Mouse (Mus musculus) liver, embryonic 11.5 days (tissue): ENCODE results near the gene Tenm3. TPM values are rescaled to one million over a fixed set of nuclear protein-coding genes. Genes with fewer than 3 reads are reported as not detected.

ENCODE experiments used
- ATAC-seq: fragments of 200-750 bp; cut with Nextera tagmentation; replicated peaks from 2 replicates; pipeline ENCODE4 v1.8.0; 2017; ENCODE audit warnings: moderate number of reproducible peaks, mild to moderate bottlenecking, moderate TSS enrichment, moderate library complexity; ENCODE audit not compliant: low FRiP score
- DNase-seq: peaks from one replicate; pipeline ENCODE4 v3.0.0-alpha.2; 2017; ENCODE audit warnings: low spot score
- H3K27ac ChIP-seq: fragments of 300-500 bp; sonication (generic); 2 replicates; pipeline ENCODE4 v1.5.1; 2014; ENCODE audit warnings: mild to moderate bottlenecking, low read depth, low read length, control low read depth
- H3K27me3 ChIP-seq: fragments of 300-500 bp; sonication (generic); replicated peaks from 2 replicates; pipeline ENCODE4 v1.6.1; 2014; ENCODE audit warnings: low read length, mixed read lengths; ENCODE audit not compliant: control insufficient read depth, insufficient read depth
- H3K36me3 ChIP-seq: fragments of 300-500 bp; sonication (generic); 2 replicates; pipeline ENCODE4 v1.6.1; 2014; ENCODE audit warnings: mild to moderate bottlenecking, low read length, moderate library complexity, mixed read lengths; ENCODE audit not compliant: control insufficient read depth, insufficient read depth
- H3K4me1 ChIP-seq: fragments of 300-500 bp; sonication (generic); replicated peaks from 2 replicates; pipeline ENCODE4 v1.6.1; 2014; ENCODE audit warnings: low read length, mixed read lengths; ENCODE audit not compliant: control insufficient read depth, insufficient read depth
- H3K4me2 ChIP-seq: fragments of 300-500 bp; sonication (generic); 2 replicates; pipeline ENCODE4 v1.6.1; 2014; ENCODE audit warnings: mild to moderate bottlenecking, control low read depth, moderate library complexity
- H3K4me3 ChIP-seq: fragments of 300-500 bp; sonication (generic); 2 replicates; pipeline ENCODE4 v1.5.1; 2014; ENCODE audit warnings: low read depth, low read length, control low read depth
- H3K9ac ChIP-seq: fragments of 300-500 bp; sonication (generic); 2 replicates; pipeline ENCODE4 v1.6.1; 2014; ENCODE audit warnings: low read depth, low read length, control low read depth
- H3K9me3 ChIP-seq: fragments of 300-500 bp; sonication (generic); 2 replicates; pipeline ENCODE4 v1.6.1; 2016; ENCODE audit warnings: low read length, inconsistent platforms, mixed read lengths; ENCODE audit not compliant: control insufficient read depth
- WGBS: fragments of 180-500 bp; shearing (Covaris S2); extraction: QIAGEN DNeasy Blood & Tissue Kit; methylation state at CpG from one replicate; pipeline ENCODE4 v1.1.7; 2014; 5-methylcytosine and 5-hydroxymethylcytosine counted together
- polyA plus RNA-seq: library from polyadenylated mRNA; unstranded; fragments of >200 nt; fragmentation: Nextera tagmentation; extraction: Ambion mirVana; gene quantifications from 2 replicates; pipeline ENCODE4 v1.2.1, GENCODE M21; 2014

Gene Tenm3
- polyA plus RNA-seq, 1 experiment from 2014 or later: 13.6 TPM

GRCm38 (mm10) chr8:48596332-48596731, 247.4 kb downstream of the Tenm3 start:
- no peaks in the 10 kb centered on the region; the same call in 1 of the 2 replicates for H3K4me1 ChIP-seq
- H3K9ac ChIP-seq: no peak overlapping the region
- DNase-seq (no peak), ATAC-seq (no peak)
- H3K27me3 ChIP-seq: no peaks in the 10 kb centered on the region
- no peaks in the 10 kb centered on the region for H3K36me3 ChIP-seq
- no peak overlapping the region for H3K4me3 ChIP-seq
- no peak overlapping the region for H3K4me2 ChIP-seq
- WGBS: 86% methylated on average over 14 of the region's 14 CpGs
- no peak overlapping the region for H3K27ac ChIP-seq
- no peaks in the 10 kb centered on the region for H3K9me3 ChIP-seq

- H3K9ac ChIP-seq: no peak overlapping the region
- no peaks in the 10 kb centered on the region for H3K27me3 ChIP-seq
- H3K4me3 ChIP-seq: no peak overlapping the region
- WGBS: 49% methylated on average over 5 of the region's 5 CpGs
- no peak overlapping the region for H3K27ac ChIP-seq
- H3K4me1 ChIP-seq: no peaks in the 10 kb centered on the region; the same call in 1 of the 2 replicates
- DNase-seq: no peak
- H3K36me3 ChIP-seq: no peaks in the 10 kb centered on the region
- H3K9me3 ChIP-seq: no peaks in the 10 kb centered on the region
- no peak overlapping the region for H3K4me2 ChIP-seq
- no peak for ATAC-seq
These were observed 251.9 kb downstream of the Tenm3 start for GRCm38 (mm10) chr8:48591818-48592217.

- H3K4me2 ChIP-seq: no peak overlapping the region; the same call in 1 of the 2 replicates
- no peak for ATAC-seq
- 32% methylated on average over 6 of the region's 6 CpGs for WGBS
These were observed 264.0 kb downstream of the Tenm3 start for GRCm38 (mm10) chr8:48579732-48580131.

DNA sequence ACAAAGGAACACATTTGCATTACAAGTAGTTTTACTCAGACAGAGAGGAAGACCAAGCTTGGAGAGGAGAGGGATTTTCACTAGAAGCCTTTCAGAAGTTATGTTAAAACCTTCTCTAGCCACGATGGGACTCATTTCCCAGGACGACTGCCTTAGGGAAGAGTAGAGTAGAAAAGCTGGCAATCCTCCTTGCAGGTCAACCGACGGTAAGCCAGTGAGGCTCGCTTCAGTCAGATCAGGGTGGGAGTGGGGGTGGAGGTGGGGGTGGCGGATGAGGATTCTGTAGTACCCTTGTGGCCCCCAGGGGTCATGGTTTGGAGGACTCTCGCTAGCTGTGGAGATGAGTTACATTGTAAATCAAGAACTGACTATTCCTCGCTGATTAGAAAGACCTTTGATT, 264.6 kb downstream of the Tenm3 start:
- H3K9ac ChIP-seq: no peak overlapping the region
- 23% methylated on average over 8 of the region's 8 CpGs for WGBS
- DNase-seq (no peak), ATAC-seq (no peak)
- no peaks in the 10 kb centered on the region for H3K36me3 ChIP-seq
- H3K27ac ChIP-seq: no peak overlapping the region
- no peaks in the 10 kb centered on the region for H3K9me3 ChIP-seq
- H3K4me1 ChIP-seq: no peaks in the 10 kb centered on the region
- H3K4me2 ChIP-seq: no peak overlapping the region; the same call in 1 of the 2 replicates
- no peak overlapping the region for H3K4me3 ChIP-seq
- H3K27me3 ChIP-seq: no peaks in the 10 kb centered on the region

More at GRCm38 (mm10) chr8:48579732-48580131, 264.0 kb downstream of the Tenm3 start:
- no peak for DNase-seq
- Histone ChIP-seq H3K27me3 (no peaks in the 10 kb centered on the region), H3K9ac (no peak overlapping the region), H3K4me3 (no peak overlapping the region), H3K4me1 (no peaks in the 10 kb centered on the region), H3K36me3 (no peaks in the 10 kb centered on the region), H3K9me3 (no peaks in the 10 kb centered on the region), H3K27ac (no peak overlapping the region)

- no peak overlapping the region for H3K4me2 ChIP-seq
- H3K4me3 ChIP-seq: no peak overlapping the region
- no peak overlapping the region for H3K9ac ChIP-seq
- ATAC-seq: no peak
- no peaks in the 10 kb centered on the region for H3K36me3 ChIP-seq
- H3K27me3 ChIP-seq: no peaks in the 10 kb centered on the region
- 68% methylated on average over 1 of the region's 1 CpGs for WGBS
- H3K9me3 ChIP-seq: no peaks in the 10 kb centered on the region
- H3K27ac ChIP-seq: no peak overlapping the region
- DNase-seq: no peak
- H3K4me1 ChIP-seq: no peaks in the 10 kb centered on the region
These were observed 270.8 kb downstream of the Tenm3 start for GRCm38 (mm10) chr8:48572941-48573340.

DNA sequence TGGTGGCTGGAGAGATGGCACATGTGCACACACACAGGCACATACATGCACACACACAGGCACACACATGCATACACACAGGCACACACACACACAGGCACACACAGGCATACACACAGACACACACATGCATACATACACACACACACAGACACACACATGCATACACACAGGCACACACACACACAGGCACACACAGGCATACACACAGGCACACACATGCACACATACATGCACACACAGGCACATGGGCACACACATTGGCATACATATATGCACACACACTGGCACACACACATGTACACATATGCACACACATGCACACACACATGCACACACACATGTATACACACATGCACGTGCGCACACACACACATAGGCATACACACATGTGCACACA, 271.4 kb downstream of the Tenm3 start:
- no peaks in the 10 kb centered on the region for H3K36me3 ChIP-seq
- no peaks in the 10 kb centered on the region for H3K4me1 ChIP-seq
- H3K27me3 ChIP-seq: no peaks in the 10 kb centered on the region
- no peak overlapping the region for H3K9ac ChIP-seq
- H3K4me2 ChIP-seq: no peak overlapping the region
- H3K4me3 ChIP-seq: no peak overlapping the region
- H3K27ac ChIP-seq: no peak overlapping the region
- no peaks in the 10 kb centered on the region for H3K9me3 ChIP-seq
- no peak for ATAC-seq
- DNase-seq: no peak
- 88% methylated on average over 2 of the region's 2 CpGs for WGBS

DNA sequence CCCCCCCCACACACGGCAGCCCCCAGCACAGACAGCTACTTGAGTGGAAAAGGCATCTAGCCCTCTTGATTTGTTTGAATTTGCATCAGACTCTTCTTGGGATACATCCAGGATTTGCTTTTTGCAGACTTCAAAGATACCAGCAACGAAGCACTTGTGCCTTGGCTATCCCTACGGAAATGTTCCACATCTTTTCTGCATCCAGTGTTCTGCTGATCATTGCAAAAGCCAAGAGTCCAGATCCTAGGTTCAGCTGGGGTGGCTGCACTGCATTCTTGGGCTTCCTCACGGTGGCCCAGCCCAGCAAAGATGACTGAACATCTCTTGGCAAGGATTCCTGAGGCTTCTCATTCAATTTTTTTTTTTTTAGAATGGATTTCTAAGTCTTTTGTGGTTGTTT, 275.1 kb downstream of the Tenm3 start:
- H3K27me3 ChIP-seq: no peaks in the 10 kb centered on the region
- DNase-seq (no peak), ATAC-seq (no peak)
- no peaks in the 10 kb centered on the region for H3K9me3 ChIP-seq
- 64% methylated on average over 4 of the region's 4 CpGs for WGBS
- no peak overlapping the region for H3K9ac ChIP-seq
- no peaks in the 10 kb centered on the region for H3K4me1 ChIP-seq
- no peak overlapping the region for H3K4me3 ChIP-seq
- H3K4me2 ChIP-seq: no peak overlapping the region
- H3K27ac ChIP-seq: no peak overlapping the region
- no peaks in the 10 kb centered on the region for H3K36me3 ChIP-seq

DNA sequence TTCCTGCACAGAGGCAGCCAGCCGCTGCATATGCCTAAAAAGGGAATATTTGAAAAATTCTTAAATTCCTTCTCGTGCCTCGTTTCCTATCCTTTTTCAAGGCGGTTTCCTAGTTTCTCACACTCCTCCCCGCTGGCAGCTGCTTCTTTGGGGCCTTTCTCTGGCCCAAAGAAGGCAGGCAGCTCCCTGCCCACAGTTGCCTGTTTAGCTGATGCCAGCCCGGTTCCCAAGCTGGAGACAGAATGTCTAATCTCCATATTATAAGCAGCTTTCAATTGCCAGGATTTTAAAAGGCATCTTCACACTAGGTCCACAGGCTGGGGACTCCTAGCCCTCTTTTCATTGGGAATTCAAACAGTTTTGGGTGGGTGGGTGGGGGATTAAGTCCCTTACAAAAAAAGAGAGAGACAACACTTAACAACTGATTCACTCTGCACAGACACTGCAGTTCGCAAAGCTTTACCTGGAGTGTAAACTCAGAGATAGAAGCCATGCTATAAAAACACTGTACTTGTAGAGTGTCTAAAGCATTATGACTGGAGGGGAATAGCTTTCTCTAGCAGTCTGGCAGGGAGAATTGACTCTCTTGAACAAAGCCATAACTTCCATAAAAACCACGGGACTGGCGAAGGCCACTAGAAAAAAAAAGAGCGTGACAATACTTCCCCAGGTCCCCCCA, 275.7 kb downstream of the Tenm3 start:
- no peaks in the 10 kb centered on the region for H3K4me1 ChIP-seq
- no peak overlapping the region for H3K4me3 ChIP-seq
- no peak overlapping the region for H3K4me2 ChIP-seq
- H3K36me3 ChIP-seq: no peaks in the 10 kb centered on the region
- H3K9me3 ChIP-seq: no peaks in the 10 kb centered on the region
- no peaks in the 10 kb centered on the region for H3K27me3 ChIP-seq
- ATAC-seq (no peak), DNase-seq (no peak)
- no peak overlapping the region for H3K9ac ChIP-seq
- H3K27ac ChIP-seq: no peak overlapping the region
- WGBS: 72% methylated on average over 10 of the region's 10 CpGs

- H3K9ac ChIP-seq: no peak overlapping the region
- H3K9me3 ChIP-seq: no peaks in the 10 kb centered on the region
- ATAC-seq (no peak), DNase-seq (no peak)
- no peak overlapping the region for H3K27ac ChIP-seq
- H3K4me3 ChIP-seq: no peak overlapping the region
- H3K27me3 ChIP-seq: peaks cover 12% of the 10 kb centered on the region
- 69% methylated on average over 9 of the region's 9 CpGs for WGBS
- no peaks in the 10 kb centered on the region for H3K4me1 ChIP-seq
- H3K4me2 ChIP-seq: no peak overlapping the region
- H3K36me3 ChIP-seq: no peaks in the 10 kb centered on the region
These were observed 283.5 kb downstream of the Tenm3 start for GRCm38 (mm10) chr8:48560227-48560626.
